Mouse (Mus musculus) MEL (cell line): ENCODE measurements around the gene Myl10. TPM values are rescaled to one million over a fixed set of nuclear protein-coding genes. Genes with fewer than 3 reads are reported as not detected.

Experiments used
- DNase-seq: peaks from one replicate; pipeline ENCODE4 v3.0.0; 2011; ENCODE audit warnings: low read depth, low spot score
- H3K27ac ChIP-seq: 2 replicates; pipeline ENCODE4 v1.5.1; 2012; ENCODE audit warnings: low read depth, mild to moderate bottlenecking, control low read depth, low read length, moderate library complexity; ENCODE audit not compliant: control insufficient read depth
- H3K27me3 ChIP-seq, 2 experiments: fragments of 150-350 bp in 1 of 2; sonication (generic) in 1 of 2; 2 replicates each; pipeline ENCODE4 v1.6.1; 2012; ENCODE audit warnings: low read length in 2 of 2, mild to moderate bottlenecking in 2 of 2, improper control_type of control experiment in 1 of 2, moderate library complexity in 1 of 2; ENCODE audit not compliant: insufficient read depth in 2 of 2, control insufficient read depth in 1 of 2
- H3K36me3 ChIP-seq, 2 experiments: 2 replicates each; pipeline ENCODE4 v1.6.1; 2012 to 2014; ENCODE audit warnings: low read length in 2 of 2, improper control_type of control experiment in 1 of 2, inconsistent platforms in 1 of 2, mild to moderate bottlenecking in 1 of 2; ENCODE audit not compliant: insufficient read depth in 2 of 2, control insufficient read depth in 1 of 2
- H3K4me1 ChIP-seq, 2 experiments: fragments of 150-350 bp in 1 of 2; sonication (generic) in 1 of 2; 2 replicates each; pipeline ENCODE4 v1.6.1; 2012; ENCODE audit warnings: low read length in 2 of 2, improper control_type of control experiment in 1 of 2, mild to moderate bottlenecking in 1 of 2; ENCODE audit not compliant: insufficient read depth in 2 of 2, control insufficient read depth in 1 of 2
- H3K4me3 ChIP-seq, 2 experiments: fragments of 150-350 bp in 1 of 2; sonication (generic) in 1 of 2; 2 replicates each; pipeline ENCODE4 v1.5.1; 2012; ENCODE audit warnings: low read depth in 2 of 2, low read length in 2 of 2, mild to moderate bottlenecking in 2 of 2, moderate library complexity in 2 of 2, control low read depth in 1 of 2, improper control_type of control experiment in 1 of 2; ENCODE audit not compliant: control insufficient read depth in 1 of 2, insufficient read depth in 1 of 2
- H3K79me2 ChIP-seq: 2 replicates; pipeline ENCODE4 v1.6.1; 2012; ENCODE audit warnings: mild to moderate bottlenecking, low read length, moderate library complexity; ENCODE audit not compliant: control insufficient read depth, poor library complexity, insufficient read depth
- H3K9ac ChIP-seq: 2 replicates; pipeline ENCODE4 v1.6.1; 2012; ENCODE audit warnings: low read depth, mild to moderate bottlenecking, control low read depth, low read length, moderate library complexity; ENCODE audit not compliant: control insufficient read depth, poor library complexity, severe bottlenecking
- H3K9me3 ChIP-seq: fragments of 150-350 bp; sonication (generic); replicated peaks from 2 replicates; pipeline ENCODE4 v1.6.1; 2012; ENCODE audit warnings: mild to moderate bottlenecking, low read length, improper control_type of control experiment, moderate library complexity; ENCODE audit not compliant: insufficient read depth
- BHLHE40 ChIP-seq: IDR thresholded peaks from 2 replicates; pipeline ENCODE4 v1.6.1; 2012; ENCODE audit warnings: low read depth, mild to moderate bottlenecking, inconsistent platforms, low read length, improper control_type of control experiment, borderline replicate concordance
- CHD2 ChIP-seq: IDR thresholded peaks from 2 replicates; pipeline ENCODE4 v1.6.1; 2011; ENCODE audit warnings: low read length, improper control_type of control experiment
- CTCF ChIP-seq, 3 experiments: IDR thresholded peaks in 2 of 3; conservative IDR thresholded peaks in 1 of 3; 2 replicates each; pipeline ENCODE4 v1.5.1; 2011 to 2012; ENCODE audit warnings: low read length in 3 of 3, low read depth in 2 of 3, mild to moderate bottlenecking in 2 of 3, improper control_type of control experiment in 1 of 3, inconsistent platforms in 1 of 3, mixed read lengths in 1 of 3, moderate library complexity in 1 of 3; ENCODE audit not compliant: control insufficient read depth in 1 of 3, insufficient read depth in 1 of 3, poor library complexity in 1 of 3, severe bottlenecking in 1 of 3
- EP300 ChIP-seq, 2 experiments: IDR thresholded peaks; 2 replicates each; pipeline ENCODE4 v1.6.1; 2011; ENCODE audit warnings: improper control_type of control experiment in 2 of 2, low read length in 2 of 2, low read depth in 1 of 2, mild to moderate bottlenecking in 1 of 2
- ETS1 ChIP-seq: IDR thresholded peaks from 2 replicates; pipeline ENCODE4 v1.6.1; 2012; ENCODE audit warnings: low read depth, mild to moderate bottlenecking, inconsistent platforms, low read length, improper control_type of control experiment, moderate library complexity
- GABPA ChIP-seq: IDR thresholded peaks from 2 replicates; pipeline ENCODE4 v1.6.1; 2012; ENCODE audit warnings: low read depth, mild to moderate bottlenecking, inconsistent platforms, low read length, improper control_type of control experiment, moderate library complexity
- GATA1 ChIP-seq: IDR thresholded peaks from 2 replicates; pipeline ENCODE4 v1.6.1; 2011; ENCODE audit warnings: low read depth, low read length, improper control_type of control experiment
- JUND ChIP-seq: IDR thresholded peaks from 2 replicates; pipeline ENCODE4 v1.6.1; 2011; ENCODE audit warnings: low read depth, mild to moderate bottlenecking, improper control_type of control experiment, low read length
- KAT2A ChIP-seq: conservative IDR thresholded peaks from 2 replicates; pipeline ENCODE4 v1.6.1; 2012; ENCODE audit warnings: low read depth, low read length, improper control_type of control experiment, inconsistent platforms
- MAX ChIP-seq: IDR thresholded peaks from 2 replicates; pipeline ENCODE4 v1.6.1; 2011; ENCODE audit warnings: low read length, improper control_type of control experiment
- MAZ ChIP-seq: IDR thresholded peaks from 2 replicates; pipeline ENCODE4 v1.6.1; 2012; ENCODE audit warnings: low read depth, mild to moderate bottlenecking, inconsistent platforms, low read length, improper control_type of control experiment
- MXI1 ChIP-seq: IDR thresholded peaks from 2 replicates; pipeline ENCODE4 v1.6.1; 2011; ENCODE audit warnings: mild to moderate bottlenecking, low read depth, low read length, improper control_type of control experiment
- MYC ChIP-seq: IDR thresholded peaks from 2 replicates; pipeline ENCODE4 v1.6.1; 2011; ENCODE audit warnings: low read depth, mild to moderate bottlenecking, low read length, improper control_type of control experiment, moderate library complexity
- POLR2AphosphoS5 ChIP-seq: IDR thresholded peaks from 2 replicates; pipeline ENCODE4 v1.6.1; 2012; ENCODE audit warnings: low read depth, borderline replicate concordance, mild to moderate bottlenecking, inconsistent platforms, low read length, moderate library complexity, mixed read lengths
- RAD21 ChIP-seq: IDR thresholded peaks from 2 replicates; pipeline ENCODE4 v1.6.1; 2011; ENCODE audit warnings: mild to moderate bottlenecking, low read depth, low read length, improper control_type of control experiment
- RCOR1 ChIP-seq: IDR thresholded peaks from 2 replicates; pipeline ENCODE4 v1.6.1; 2012; ENCODE audit warnings: low read depth, mild to moderate bottlenecking, inconsistent platforms, low read length, improper control_type of control experiment
- SIN3A ChIP-seq: IDR thresholded peaks from 2 replicates; pipeline ENCODE4 v1.6.1; 2012; ENCODE audit warnings: low read length, improper control_type of control experiment, inconsistent platforms
- TAL1 ChIP-seq: IDR thresholded peaks from 2 replicates; pipeline ENCODE4 v1.6.1; 2012; ENCODE audit warnings: mild to moderate bottlenecking, inconsistent platforms, low read length, moderate library complexity, mixed read lengths
- TCF12 ChIP-seq: IDR thresholded peaks from 2 replicates; pipeline ENCODE4 v1.6.1; 2014; ENCODE audit warnings: low read depth, mild to moderate bottlenecking, inconsistent platforms, low read length, improper control_type of control experiment, moderate library complexity
- UBTF ChIP-seq: IDR thresholded peaks from 2 replicates; pipeline ENCODE4 v1.6.1; 2012; ENCODE audit warnings: low read depth, mild to moderate bottlenecking, inconsistent platforms, low read length, improper control_type of control experiment, moderate library complexity, borderline replicate concordance; ENCODE audit not compliant: insufficient read depth
- USF1 ChIP-seq: IDR thresholded peaks from 2 replicates; pipeline ENCODE4 v1.6.1; 2014; ENCODE audit warnings: low read depth, mild to moderate bottlenecking, inconsistent platforms, low read length, improper control_type of control experiment, moderate library complexity
- ZC3H11A ChIP-seq: IDR thresholded peaks from 2 replicates; pipeline ENCODE4 v1.6.1; 2012; ENCODE audit warnings: low read depth, mild to moderate bottlenecking, inconsistent platforms, low read length, improper control_type of control experiment
- ZKSCAN1 ChIP-seq: IDR thresholded peaks from 2 replicates; pipeline ENCODE4 v1.6.1; 2012; ENCODE audit warnings: low read depth, mild to moderate bottlenecking, inconsistent platforms, low read length, improper control_type of control experiment, moderate library complexity
- ZMIZ1 ChIP-seq: IDR thresholded peaks from 2 replicates; pipeline ENCODE4 v1.6.1; 2012; ENCODE audit warnings: low read depth, mild to moderate bottlenecking, inconsistent platforms, low read length, improper control_type of control experiment, moderate library complexity
- ZNF384 ChIP-seq: IDR thresholded peaks from 2 replicates; pipeline ENCODE4 v1.6.1; 2012; ENCODE audit warnings: low read depth, mild to moderate bottlenecking, inconsistent platforms, low read length, improper control_type of control experiment
- polyA plus RNA-seq, 2 experiments: library from polyadenylated mRNA; stranded (reverse) in 1 of 2; unstranded in 1 of 2; fragments of >175 nt in 1 of 2; fragments of >200 nt in 1 of 2; gene quantifications; 2 replicates each; pipeline versions ENCODE4 v1.2.1 to v1.2.4; 2012; ENCODE audit warnings: low replicate concordance in 2 of 2, low read depth in 1 of 2; ENCODE audit not compliant: insufficient read length in 2 of 2, insufficient read depth in 1 of 2, missing spikeins in 1 of 2
- total RNA-seq: library from RNA; depleted of rRNA; stranded (reverse); fragments of 300-350 nt; gene quantifications from 2 replicates; pipeline ENCODE4 v1.2.3, GENCODE M21; 2012

Gene Myl10
- total and polyA plus RNA-seq, 3 experiments = 0.11 to 0.42 TPM; not detected in 1

- H3K4me1 ChIP-seq = no peaks in the 10 kb centered on the region
- H3K4me3 ChIP-seq = no peak overlapping the region
- H3K27me3 ChIP-seq = no peaks in the 10 kb centered on the region; a peak in 1 of 4 replicates
- H3K9ac ChIP-seq = no peak overlapping the region
- TF ChIP-seq MXI1 (no peak), SIN3A (no peak), MAX (no peak), ETS1 (no peak), ZMIZ1 (no peak), GATA1 (no peak), EP300 (IDR thresholded peaks at IDR 0.05; ENCODE audit: low read depth in 1 of 2, low read length in 2 of 2) (no peak), MYC (no peak), CTCF (IDR thresholded peaks at IDR 0.05 in 2 of 3, conservative IDR thresholded peaks at IDR 0.05 in 1 of 3; ENCODE audit: control insufficient read depth in 1 of 3, insufficient read depth in 1 of 3, low read depth in 2 of 3, low read length in 3 of 3, poor library complexity in 1 of 3, severe bottlenecking in 1 of 3) (no peak), ZNF384 (no peak), CHD2 (no peak), GABPA (no peak)
- H3K36me3 ChIP-seq = no peaks in the 10 kb centered on the region
- H3K79me2 ChIP-seq = no peaks in the 10 kb centered on the region
- no peak for DNase-seq
- no peak overlapping the region for H3K27ac ChIP-seq
- no peaks in the 10 kb centered on the region for H3K9me3 ChIP-seq
These were observed 472 bp downstream of the Myl10 start for GRCm38 (mm10) chr5:136693418-136693817.

- Histone ChIP-seq H3K36me3 (no peaks in the 10 kb centered on the region), H3K4me1 (no peaks in the 10 kb centered on the region), H3K9me3 (no peaks in the 10 kb centered on the region), H3K4me3 (no peak overlapping the region), H3K27me3 (no peaks in the 10 kb centered on the region; a peak in 1 of 4 replicates), H3K79me2 (no peaks in the 10 kb centered on the region), H3K9ac (no peak overlapping the region), H3K27ac (no peak overlapping the region)
- TF ChIP-seq ZKSCAN1 (no peak), GABPA (no peak), TCF12 (no peak), TAL1 (no peak), RAD21 (no peak), JUND (no peak), ETS1 (no peak), SIN3A (no peak), EP300 (IDR thresholded peaks at IDR 0.05; ENCODE audit: low read depth in 1 of 2, low read length in 2 of 2) (no peak), BHLHE40 (no peak), MXI1 (no peak), UBTF (no peak), ZMIZ1 (no peak), KAT2A (no peak), CHD2 (no peak), RCOR1 (no peak), ZC3H11A (no peak), USF1 (no peak), MAZ (no peak), POLR2AphosphoS5 (no peak)
- DNase-seq = no peak
These were observed 2.0 kb downstream of the Myl10 start for GRCm38 (mm10) chr5:136694976-136695375.
